Mouse (Mus musculus): ENCODE measurements at regions not wholly inside any gene's neighbourhood (a gene's known extent, or its start where the extent isn't known, plus 50 kb on each side); places are given as distances from the start of the nearest gene placed in this dataset.
A peak's percentile ranks its signal among the peaks of the same experiment; 100 is the strongest.
"Not testable (repeated sequence)": the region's sequence is repeated elsewhere in the genome, so short reads cannot be mapped to it uniquely, and the experiment has no call there.

- Histone ChIP-seq H3K4me3 (ENCODE audit: low read depth, low read length) (no peak overlapping the region), H3K4me2 (replicated peaks; ENCODE audit: low read depth, low read length) (no peak overlapping the region), H3K27ac (ENCODE audit: low read depth, low read length) (no peak overlapping the region), H3K36me3 (ENCODE audit: control insufficient read depth, insufficient read depth, low read length) (no peaks in the 10 kb centered on the region), H3K27me3 (ENCODE audit: control insufficient read depth, insufficient read depth, low read length) (no peaks in the 10 kb centered on the region; the same call in 1 of the 2 replicates), H3K9ac (ENCODE audit: low read depth, low read length) (no peak overlapping the region), H3K4me1 (replicated peaks; ENCODE audit: control insufficient read depth, insufficient read depth, low read length) (no peaks in the 10 kb centered on the region), H3K9me3 (ENCODE audit: control insufficient read depth, low read length) (no peaks in the 10 kb centered on the region)
- 75% methylated on average over 8 of the region's 8 CpGs for WGBS
- DNase-seq (ENCODE audit: low spot score) (no peak), ATAC-seq (ENCODE audit: low FRiP score) (no peak)
Observed at GRCm38 (mm10) chr8:12451857-12452256, 56.8 kb downstream of the Sox1 start.

- 91% methylated on average over 3 of the region's 3 CpGs for WGBS
- not testable (repeated sequence) for H3K9me3 ChIP-seq (ENCODE audit: control insufficient read depth, low read length); H3K27me3 ChIP-seq (ENCODE audit: control insufficient read depth, insufficient read depth, low read length); H3K36me3 ChIP-seq (ENCODE audit: control insufficient read depth, insufficient read depth, low read length); H3K27ac ChIP-seq (ENCODE audit: low read depth, low read length); H3K9ac ChIP-seq (ENCODE audit: low read depth, low read length); H3K4me2 ChIP-seq (replicated peaks; ENCODE audit: low read depth, low read length); H3K4me3 ChIP-seq (ENCODE audit: low read depth, low read length); H3K4me1 ChIP-seq (replicated peaks; ENCODE audit: control insufficient read depth, insufficient read depth, low read length); DNase-seq (ENCODE audit: low spot score); ATAC-seq (ENCODE audit: low FRiP score)
Observed at GRCm38 (mm10) chr8:12455376-12455775, 60.3 kb downstream of the Sox1 start.

- no peaks in the 10 kb centered on the region for H3K9me3 ChIP-seq (ENCODE audit: control insufficient read depth, low read length)
- H3K9ac ChIP-seq (ENCODE audit: low read depth, low read length), result no peak overlapping the region
- ATAC-seq (ENCODE audit: low FRiP score), result no peak
- no peak for DNase-seq (ENCODE audit: low spot score)
- 87% methylated on average over 1 of the region's 1 CpGs for WGBS
- no peaks in the 10 kb centered on the region for H3K4me1 ChIP-seq (replicated peaks; ENCODE audit: control insufficient read depth, insufficient read depth, low read length)
- no peaks in the 10 kb centered on the region; the same call in 1 of the 2 replicates for H3K27me3 ChIP-seq (ENCODE audit: control insufficient read depth, insufficient read depth, low read length)
- no peak overlapping the region for H3K4me3 ChIP-seq (ENCODE audit: low read depth, low read length)
- H3K36me3 ChIP-seq (ENCODE audit: control insufficient read depth, insufficient read depth, low read length), result no peaks in the 10 kb centered on the region
- no peak overlapping the region for H3K4me2 ChIP-seq (replicated peaks; ENCODE audit: low read depth, low read length)
- H3K27ac ChIP-seq (ENCODE audit: low read depth, low read length), result no peak overlapping the region
Observed at GRCm38 (mm10) chr8:12456326-12456725, 61.2 kb downstream of the Sox1 start.

GRCm38 (mm10) chr8:12457015-12457414 lies 61.9 kb downstream of the Sox1 start:
- Histone ChIP-seq H3K9ac (ENCODE audit: low read depth, low read length) (no peak overlapping the region), H3K27me3 (ENCODE audit: control insufficient read depth, insufficient read depth, low read length) (no peaks in the 10 kb centered on the region; the same call in 1 of the 2 replicates), H3K9me3 (ENCODE audit: control insufficient read depth, low read length) (no peaks in the 10 kb centered on the region), H3K4me1 (replicated peaks; ENCODE audit: control insufficient read depth, insufficient read depth, low read length) (no peaks in the 10 kb centered on the region), H3K4me2 (replicated peaks; ENCODE audit: low read depth, low read length) (no peak overlapping the region), H3K27ac (ENCODE audit: low read depth, low read length) (no peak overlapping the region), H3K4me3 (ENCODE audit: low read depth, low read length) (no peak overlapping the region), H3K36me3 (ENCODE audit: control insufficient read depth, insufficient read depth, low read length) (no peaks in the 10 kb centered on the region)
- ATAC-seq (ENCODE audit: low FRiP score), result no peak
- WGBS, result 55% methylated on average over 7 of the region's 7 CpGs
- DNase-seq (ENCODE audit: low spot score), result no peak

- H3K9me3 ChIP-seq (ENCODE audit: control insufficient read depth, low read length), result no peaks in the 10 kb centered on the region
- H3K4me2 ChIP-seq (replicated peaks; ENCODE audit: low read depth, low read length), result no peak overlapping the region
- no peaks in the 10 kb centered on the region for H3K4me1 ChIP-seq (replicated peaks; ENCODE audit: control insufficient read depth, insufficient read depth, low read length)
- DNase-seq (ENCODE audit: low spot score) (no peak), ATAC-seq (ENCODE audit: low FRiP score) (no peak)
- H3K9ac ChIP-seq (ENCODE audit: low read depth, low read length), result no peak overlapping the region
- H3K27ac ChIP-seq (ENCODE audit: low read depth, low read length), result no peak overlapping the region
- 86% methylated on average over 7 of the region's 7 CpGs for WGBS
- no peaks in the 10 kb centered on the region for H3K27me3 ChIP-seq (ENCODE audit: control insufficient read depth, insufficient read depth, low read length)
- H3K4me3 ChIP-seq (ENCODE audit: low read depth, low read length), result no peak overlapping the region
- no peaks in the 10 kb centered on the region for H3K36me3 ChIP-seq (ENCODE audit: control insufficient read depth, insufficient read depth, low read length)
Observed at GRCm38 (mm10) chr8:12466845-12467244, 71.8 kb downstream of the Sox1 start.

GRCm38 (mm10) chr8:12467386-12468326 lies 72.6 kb downstream of the Sox1 start:
- H3K27me3 ChIP-seq (ENCODE audit: control insufficient read depth, insufficient read depth, low read length), result no peaks in the 10 kb centered on the region

GRCm38 (mm10) chr8:12477449-12478401 lies 82.6 kb downstream of the Sox1 start:
- 8% methylated on average over 39 of the region's 39 CpGs for WGBS
- Histone ChIP-seq H3K4me1 (replicated peaks; ENCODE audit: control insufficient read depth, insufficient read depth, low read length) (peaks cover 4% of the 10 kb centered on the region; the same call in 1 of the 2 replicates), H3K27me3 (ENCODE audit: control insufficient read depth, insufficient read depth, low read length) (peaks cover under 1% of the 10 kb centered on the region; the same call in 1 of the 2 replicates)

More at GRCm38 (mm10) chr8:12467386-12468326, 72.6 kb downstream of the Sox1 start:
- DNase-seq (ENCODE audit: low spot score) (no peak), ATAC-seq (ENCODE audit: low FRiP score) (no peak)
- Histone ChIP-seq H3K4me2 (replicated peaks; ENCODE audit: low read depth, low read length) (no peak overlapping the region), H3K36me3 (ENCODE audit: control insufficient read depth, insufficient read depth, low read length) (no peaks in the 10 kb centered on the region), H3K27ac (ENCODE audit: low read depth, low read length) (no peak overlapping the region), H3K4me1 (replicated peaks; ENCODE audit: control insufficient read depth, insufficient read depth, low read length) (no peaks in the 10 kb centered on the region), H3K9ac (ENCODE audit: low read depth, low read length) (no peak overlapping the region), H3K9me3 (ENCODE audit: control insufficient read depth, low read length) (no peaks in the 10 kb centered on the region), H3K4me3 (ENCODE audit: low read depth, low read length) (no peak overlapping the region)
- 79% methylated on average over 36 of the region's 36 CpGs for WGBS

GRCm38 (mm10) chr8:12481918-12482317 lies 86.8 kb downstream of the Sox1 start:
- Histone ChIP-seq H3K36me3 (ENCODE audit: control insufficient read depth, insufficient read depth, low read length) (no peaks in the 10 kb centered on the region), H3K9ac (ENCODE audit: low read depth, low read length) (no peak overlapping the region; the same call in 1 of the 2 replicates), H3K9me3 (ENCODE audit: control insufficient read depth, low read length) (no peaks in the 10 kb centered on the region), H3K27ac (ENCODE audit: low read depth, low read length) (peak overlapping the region; percentile 48; the same call in 1 of the 2 replicates), H3K4me1 (replicated peaks; ENCODE audit: control insufficient read depth, insufficient read depth, low read length) (peaks cover 7% of the 10 kb centered on the region; the same call in 1 of the 2 replicates), H3K4me2 (replicated peaks; ENCODE audit: low read depth, low read length) (no peak overlapping the region), H3K27me3 (ENCODE audit: control insufficient read depth, insufficient read depth, low read length) (peaks cover 2% of the 10 kb centered on the region; the same call in 1 of the 2 replicates), H3K4me3 (ENCODE audit: low read depth, low read length) (no peak overlapping the region)
- WGBS, result 39% methylated on average over 14 of the region's 14 CpGs
- DNase-seq (ENCODE audit: low spot score) (peak; percentile 60), ATAC-seq (ENCODE audit: low FRiP score) (peak; percentile 59)

More at GRCm38 (mm10) chr8:12477449-12478401, 82.6 kb downstream of the Sox1 start:
- peak; percentile 76 for DNase-seq (ENCODE audit: low spot score)
- Histone ChIP-seq H3K4me3 (ENCODE audit: low read depth, low read length) (peak overlapping the region; percentile 29), H3K9ac (ENCODE audit: low read depth, low read length) (0 out of 2 replicates have a peak overlapping the region, but pooled peaks have one; percentile 1), H3K27ac (ENCODE audit: low read depth, low read length) (peak overlapping the region; percentile 79), H3K4me2 (replicated peaks; ENCODE audit: low read depth, low read length) (peak overlapping the region; percentile 48), H3K36me3 (ENCODE audit: control insufficient read depth, insufficient read depth, low read length) (no peaks in the 10 kb centered on the region), H3K9me3 (ENCODE audit: control insufficient read depth, low read length) (no peaks in the 10 kb centered on the region)
- peak; percentile 64 for ATAC-seq (ENCODE audit: low FRiP score)

Data from hindbrain, embryonic 11.5 days (tissue).